Mouse (Mus musculus) skeletal muscle tissue, adult 2 months (tissue): ENCODE measurements around the gene Pgm5.
"Not testable (repeated sequence)": the region's sequence is repeated elsewhere in the genome, so short reads cannot be mapped to it uniquely, and the experiment has no call there.

Experiments
- DNase-seq: peaks from one replicate; pipeline ENCODE4 v3.0.0-alpha.2; 2012; ENCODE audit warnings: low read depth, low spot score

Pgm5 gene

GRCm38 (mm10) chr19:24707071-24707906, 154.4 kb downstream of the Pgm5 start:
- DNase-seq = no peak

GRCm38 (mm10) chr19:24705395-24705794, 156.3 kb downstream of the Pgm5 start:
- no peak for DNase-seq

- no peak for DNase-seq
Observed at GRCm38 (mm10) chr19:24704326-24704725, 157.3 kb downstream of the Pgm5 start.

- peak; percentile 14 for DNase-seq
Observed at GRCm38 (mm10) chr19:24703680-24704079, 158.0 kb downstream of the Pgm5 start.

GRCm38 (mm10) chr19:24703168-24703567, 158.5 kb downstream of the Pgm5 start:
- not testable (repeated sequence) for DNase-seq

- no peak for DNase-seq
Observed at GRCm38 (mm10) chr19:24701716-24702115, 159.9 kb downstream of the Pgm5 start.

- DNase-seq = no peak
Observed at GRCm38 (mm10) chr19:24700664-24701063, 161.0 kb downstream of the Pgm5 start.

- no peak for DNase-seq
Observed at GRCm38 (mm10) chr19:24699910-24700309, 161.7 kb downstream of the Pgm5 start.

- no peak for DNase-seq
Observed at GRCm38 (mm10) chr19:24699196-24699595, 162.5 kb downstream of the Pgm5 start.

GRCm38 (mm10) chr19:24698651-24699050, 163.0 kb downstream of the Pgm5 start:
- DNase-seq = no peak

- no peak for DNase-seq
Observed at GRCm38 (mm10) chr19:24697946-24698345, 163.7 kb downstream of the Pgm5 start.

- DNase-seq = no peak
Observed at GRCm38 (mm10) chr19:24692691-24693090, 169.0 kb downstream of the Pgm5 start.

GRCm38 (mm10) chr19:24689531-24689930, 172.1 kb downstream of the Pgm5 start:
- no peak for DNase-seq

- DNase-seq = no peak
Observed at GRCm38 (mm10) chr19:24688327-24688726, 173.3 kb downstream of the Pgm5 start.

GRCm38 (mm10) chr19:24686411-24686810, 175.2 kb downstream of the Pgm5 start:
- DNase-seq = no peak

- peak; percentile 25 for DNase-seq
Observed at GRCm38 (mm10) chr19:24683016-24683720, 178.5 kb downstream of the Pgm5 start.

GRCm38 (mm10) chr19:24677242-24677984, 184.2 kb downstream of the Pgm5 start:
- DNase-seq = no peak

- peak; percentile 54 for DNase-seq
Observed at GRCm38 (mm10) chr19:24676429-24676828, 185.2 kb downstream of the Pgm5 start.

GRCm38 (mm10) chr19:24673762-24674161, 187.9 kb downstream of the Pgm5 start, which contains the start of gene Tmem252:
Gene Tmem252 (plus strand): TSS chr19:24674008.
- DNase-seq = no peak

- peak; percentile 9 for DNase-seq
Observed at GRCm38 (mm10) chr19:24673331-24673730, 188.3 kb downstream of the Pgm5 start.

- no peak for DNase-seq
Observed at GRCm38 (mm10) chr19:24672366-24672960, 189.2 kb downstream of the Pgm5 start.

- DNase-seq = no peak
Observed at GRCm38 (mm10) chr19:24671571-24671970, 190.1 kb downstream of the Pgm5 start.
